Mouse (Mus musculus): ENCODE data around the gene Nwd1. TPM values are rescaled to one million over a fixed set of nuclear protein-coding genes. Genes with fewer than 3 reads are reported as not detected.

Gene Nwd1
- polyA plus RNA-seq, 1 experiment: 0.05 TPM

GRCm38 (mm10) chr8:72762306-72762705 lies 115.8 kb downstream of the Nwd1 start:
- TF ChIP-seq FOSL1 (IDR thresholded peaks at IDR 0.05; ENCODE audit: insufficient read depth, low read length, poor library complexity, severe bottlenecking): no peak
- no peak for TF ChIP-seq CTCF (IDR thresholded peaks at IDR 0.05; ENCODE audit: control insufficient read depth, insufficient read depth, insufficient read length)
- no peak for TF ChIP-seq USF1 (IDR thresholded peaks at IDR 0.05; ENCODE audit: low read depth)
- no peak for TF ChIP-seq CEBPB (IDR thresholded peaks at IDR 0.05; ENCODE audit: low read depth)
- TF ChIP-seq MYOD1 (IDR thresholded peaks at IDR 0.05; ENCODE audit: control insufficient read depth, insufficient read length, low read depth): no peak
- H3K27me3 ChIP-seq (ENCODE audit: control insufficient read depth, insufficient read depth, insufficient read length): no peaks in the 10 kb centered on the region
- H3ac ChIP-seq (ENCODE audit: control insufficient read depth, insufficient read length, low read depth): no peak overlapping the region
- H3K36me3 ChIP-seq (ENCODE audit: control insufficient read depth, insufficient read depth): peaks cover 8% of the 10 kb centered on the region
- no peaks in the 10 kb centered on the region for H3K79me3 ChIP-seq (ENCODE audit: low read depth)
- H3K79me2 ChIP-seq (ENCODE audit: control insufficient read depth, insufficient read depth): no peaks in the 10 kb centered on the region
- H3K4me3 ChIP-seq (ENCODE audit: insufficient read depth, poor library complexity, severe bottlenecking): no peak overlapping the region

- H3ac ChIP-seq (ENCODE audit: control insufficient read depth, insufficient read length, low read depth): no peak overlapping the region
- TF ChIP-seq FOSL1 (IDR thresholded peaks at IDR 0.05; ENCODE audit: insufficient read depth, low read length, poor library complexity, severe bottlenecking) (no peak), CEBPB (IDR thresholded peaks at IDR 0.05; ENCODE audit: low read depth) (no peak), MAX (IDR thresholded peaks at IDR 0.05) (no peak), CTCF (IDR thresholded peaks at IDR 0.05; ENCODE audit: control insufficient read depth, insufficient read depth, insufficient read length) (no peak), MYOD1 (IDR thresholded peaks at IDR 0.05; ENCODE audit: control insufficient read depth, insufficient read length, low read depth) (no peak)
- H3K79me2 ChIP-seq (ENCODE audit: control insufficient read depth, insufficient read depth): no peaks in the 10 kb centered on the region
- H3K36me3 ChIP-seq (ENCODE audit: control insufficient read depth, insufficient read depth): no peaks in the 10 kb centered on the region
- no peaks in the 10 kb centered on the region for H3K79me3 ChIP-seq (ENCODE audit: low read depth)
- H3K27me3 ChIP-seq (ENCODE audit: control insufficient read depth, insufficient read depth, insufficient read length): no peaks in the 10 kb centered on the region
- H3K4me3 ChIP-seq (ENCODE audit: insufficient read depth, poor library complexity, severe bottlenecking): no peak overlapping the region
These were observed 119.2 kb downstream of the Nwd1 start for GRCm38 (mm10) chr8:72765696-72766095.

DNA sequence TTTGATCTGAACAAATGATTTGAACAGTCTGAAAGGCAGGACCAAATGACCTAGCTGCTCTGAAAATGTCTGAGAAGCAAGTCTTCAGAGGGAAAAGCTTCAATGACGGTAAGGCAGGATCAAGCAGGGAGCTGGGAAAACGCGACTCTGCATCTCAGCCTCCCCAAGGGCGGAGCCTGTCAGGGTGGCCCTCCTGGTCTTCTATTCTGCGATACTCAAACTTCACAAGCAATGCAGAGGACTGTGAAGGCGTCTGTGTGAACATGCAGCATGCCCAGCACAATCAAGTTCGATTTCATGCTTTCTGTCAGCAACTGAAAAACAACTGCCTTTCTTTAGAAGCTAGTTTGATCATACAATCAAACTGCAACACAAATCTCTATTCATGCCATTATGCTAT lies 120.3 kb downstream of the Nwd1 start:
- Histone ChIP-seq H3ac (ENCODE audit: control insufficient read depth, insufficient read length, low read depth) (no peak overlapping the region), H3K36me3 (ENCODE audit: control insufficient read depth, insufficient read depth) (no peaks in the 10 kb centered on the region), H3K79me3 (ENCODE audit: low read depth) (no peaks in the 10 kb centered on the region), H3K79me2 (ENCODE audit: control insufficient read depth, insufficient read depth) (no peaks in the 10 kb centered on the region), H3K4me3 (ENCODE audit: insufficient read depth, poor library complexity, severe bottlenecking) (no peak overlapping the region), H3K27me3 (ENCODE audit: control insufficient read depth, insufficient read depth, insufficient read length) (no peaks in the 10 kb centered on the region)
- TF ChIP-seq USF1 (IDR thresholded peaks at IDR 0.05; ENCODE audit: low read depth): no peak
- TF ChIP-seq MYOG (IDR thresholded peaks at IDR 0.05; ENCODE audit: control insufficient read depth, extremely low read depth, insufficient read length): no peak
- TF ChIP-seq CTCF (IDR thresholded peaks at IDR 0.05; ENCODE audit: control insufficient read depth, insufficient read depth, insufficient read length): no peak
- no peak for TF ChIP-seq FOSL1 (IDR thresholded peaks at IDR 0.05; ENCODE audit: insufficient read depth, low read length, poor library complexity, severe bottlenecking)
- no peak for TF ChIP-seq MAX (IDR thresholded peaks at IDR 0.05)
- TF ChIP-seq MYOD1 (IDR thresholded peaks at IDR 0.05; ENCODE audit: control insufficient read depth, insufficient read length, low read depth): no peak
- TF ChIP-seq CEBPB (IDR thresholded peaks at IDR 0.05; ENCODE audit: low read depth): no peak

Small RNA genes lying within 50 kb of the gene (microRNA-seq; reads per million reads assigned to microRNA genes)
- not detected for gene Gm26237 (ENCODE audit: borderline microRNAs expressed)

Other genes with a start within 250 kb of the Nwd1 start
- gene Eps15l1, start 225.3 kb upstream of the Nwd1 start, polyA plus RNA-seq (2012; fragmentation: generic; extraction: Trizol): 29.4 TPM
- gene Calr3, start 202.8 kb upstream of the Nwd1 start, polyA plus RNA-seq (2012; fragmentation: generic; extraction: Trizol): 1.6 TPM
- gene 1700030K09Rik, start 202.8 kb upstream of the Nwd1 start, polyA plus RNA-seq (2012; fragmentation: generic; extraction: Trizol): 5.9 TPM
- 56.9 TPM for gene Cherp, start 171.5 kb upstream of the Nwd1 start, polyA plus RNA-seq (2012; fragmentation: generic; extraction: Trizol)
- 27.5 TPM for gene Slc35e1, start 154.1 kb upstream of the Nwd1 start, polyA plus RNA-seq (2012; fragmentation: generic; extraction: Trizol)
- 7.8 TPM for gene Med26, start 98.4 kb upstream of the Nwd1 start, polyA plus RNA-seq (2012; fragmentation: generic; extraction: Trizol)
- gene Smim7, start 75.6 kb upstream of the Nwd1 start, polyA plus RNA-seq (2012; fragmentation: generic; extraction: Trizol): 57.9 TPM
- 16.5 TPM for gene Tmem38a, start 74.7 kb upstream of the Nwd1 start, polyA plus RNA-seq (2012; fragmentation: generic; extraction: Trizol)
- 140 TPM for gene Sin3b, start 76.6 kb downstream of the Nwd1 start, polyA plus RNA-seq (2012; fragmentation: generic; extraction: Trizol)
- 0.53 TPM for gene F2rl3, start 115.2 kb downstream of the Nwd1 start, polyA plus RNA-seq (2012; fragmentation: generic; extraction: Trizol)

Data from C2C12 (cell line).